Mouse (Mus musculus) ES-Bruce4 (cell line): Measurements from ENCODE around the gene Mcl1.

Experiments
- CTCF ChIP-seq: IDR thresholded peaks from one replicate; pipeline ENCODE4 v1.8.1; 2011; ENCODE audit warnings: low read depth, low read length
- EP300 ChIP-seq: IDR thresholded peaks from 2 replicates; pipeline ENCODE4 v1.6.1; 2011; ENCODE audit warnings: low read depth, low read length; ENCODE audit not compliant: insufficient read depth
- POLR2A ChIP-seq: IDR thresholded peaks from one replicate; pipeline ENCODE4 v1.8.1; 2011; ENCODE audit warnings: low read length; ENCODE audit not compliant: insufficient read depth

- TF ChIP-seq POLR2A = no peak
- TF ChIP-seq CTCF = no peak
- TF ChIP-seq EP300 = no peak
Measured at GRCm38 (mm10) chr3:95648016-95648415, 10.6 kb upstream of the Mcl1 start.
